Mouse (Mus musculus) forebrain, embryonic 14.5 days (tissue): Measurements from ENCODE around the gene Syncrip. TPM values are rescaled to one million over a fixed set of nuclear protein-coding genes. Genes with fewer than 3 reads are reported as not detected.

ENCODE experiments used
- ATAC-seq: fragments of 200-750 bp; cut with Nextera tagmentation; 2 replicates; pipeline ENCODE4 v1.8.0; 2017; ENCODE audit warnings: mild to moderate bottlenecking, moderate library complexity
- DNase-seq: peaks from one replicate; pipeline ENCODE4 v3.0.0-alpha.2; 2015; ENCODE audit warnings: low spot score
- H3K27ac ChIP-seq: fragments of 300-500 bp; sonication (generic); 2 replicates; pipeline ENCODE4 v1.5.1; 2014; ENCODE audit warnings: low read depth, mild to moderate bottlenecking, control low read depth, low read length, moderate library complexity
- H3K27me3 ChIP-seq: fragments of 300-500 bp; sonication (generic); replicated peaks from 2 replicates; pipeline ENCODE4 v1.6.1; 2014; ENCODE audit warnings: low read length, control low read depth, mixed read lengths; ENCODE audit not compliant: control insufficient read depth, insufficient read depth
- H3K36me3 ChIP-seq: fragments of 300-500 bp; sonication (generic); 2 replicates; pipeline ENCODE4 v1.6.1; 2014; ENCODE audit warnings: low read length, control low read depth; ENCODE audit not compliant: control insufficient read depth, insufficient read depth
- H3K4me1 ChIP-seq: fragments of 300-500 bp; sonication (generic); 2 replicates; pipeline ENCODE4 v1.6.1; 2014; ENCODE audit warnings: antibody characterized with exemption, low read length, control low read depth; ENCODE audit not compliant: control insufficient read depth, insufficient read depth
- H3K4me2 ChIP-seq: fragments of 300-500 bp; sonication (generic); 2 replicates; pipeline ENCODE4 v1.6.1; 2014; ENCODE audit warnings: mild to moderate bottlenecking, control low read depth, low read length
- H3K4me3 ChIP-seq: fragments of 300-500 bp; sonication (generic); 2 replicates; pipeline ENCODE4 v1.5.1; 2014; ENCODE audit warnings: low read depth, low read length, control low read depth
- H3K9ac ChIP-seq: fragments of 300-500 bp; sonication (generic); 2 replicates; pipeline ENCODE4 v1.6.1; 2014; ENCODE audit warnings: mild to moderate bottlenecking, low read length, control low read depth, moderate library complexity
- H3K9me3 ChIP-seq: fragments of 300-500 bp; sonication (generic); replicated peaks from 2 replicates; pipeline ENCODE4 v1.6.1; 2016; ENCODE audit warnings: low read length, control low read depth, mixed read lengths; ENCODE audit not compliant: control insufficient read depth
- WGBS: fragments of 180-500 bp; shearing (Covaris S2); extraction: QIAGEN DNeasy Blood & Tissue Kit; methylation state at CpG from one replicate; pipeline ENCODE4 v1.1.7; 2014; 5-methylcytosine and 5-hydroxymethylcytosine counted together
- polyA plus RNA-seq: library from polyadenylated mRNA; unstranded; fragments of >200 nt; fragmentation: Nextera tagmentation; extraction: Ambion mirVana; gene quantifications from 2 replicates; pipeline ENCODE4 v1.2.1, GENCODE M21; 2014

Syncrip gene
- polyA plus RNA-seq, 1 experiment from 2014 or later, result 139 TPM

DNA sequence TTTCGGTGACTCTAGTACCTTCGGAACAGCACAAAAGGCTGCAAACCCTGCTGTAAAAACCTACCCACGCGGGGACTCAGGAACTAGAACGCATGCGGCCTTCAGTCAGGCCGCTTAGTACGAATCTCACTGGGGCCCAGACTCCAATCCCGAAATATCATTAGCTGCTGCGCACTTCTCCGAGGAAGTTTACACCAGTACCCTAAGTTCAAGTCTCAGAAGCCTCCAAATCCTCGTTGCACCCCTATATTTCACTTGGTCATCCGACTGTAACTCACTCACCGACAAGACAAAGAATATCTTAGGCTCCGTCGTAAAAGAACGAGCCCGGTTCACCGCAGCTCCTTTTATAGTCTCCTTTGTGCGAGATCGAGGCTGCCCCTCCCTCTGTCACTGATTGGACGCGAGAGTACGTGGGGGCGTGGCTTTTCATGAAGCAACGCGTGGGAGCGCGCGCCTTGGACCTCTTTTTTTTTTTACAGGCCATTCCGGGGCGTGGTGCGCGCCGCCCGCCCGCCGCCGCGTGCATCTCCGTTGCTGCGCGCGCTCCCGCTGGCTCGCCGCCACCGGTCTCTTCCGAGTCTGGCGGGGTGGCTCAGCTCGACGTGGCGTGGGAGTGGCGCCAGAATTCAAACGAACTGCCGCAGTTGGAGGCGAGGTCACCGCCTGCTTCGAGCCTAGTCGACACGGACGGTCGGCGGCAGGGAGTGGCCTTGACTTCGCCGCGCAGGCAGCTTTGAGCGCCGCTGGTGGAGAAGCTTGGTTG, 40.4 kb upstream of the Syncrip start:
- peak overlapping the region; percentile 89 for H3K27ac ChIP-seq
- ATAC-seq (peak; percentile 89), DNase-seq (peak; percentile 99)
- H3K9ac ChIP-seq, result peak overlapping the region; percentile 98
- peaks cover 6% of the 10 kb centered on the region for H3K4me1 ChIP-seq
- peak overlapping the region; percentile 81 for H3K4me3 ChIP-seq
- under 1% methylated on average over 69 of the region's 69 CpGs for WGBS
- H3K27me3 ChIP-seq, result no peaks in the 10 kb centered on the region
- peak overlapping the region; percentile 84 for H3K4me2 ChIP-seq
- H3K9me3 ChIP-seq, result no peaks in the 10 kb centered on the region
- H3K36me3 ChIP-seq, result peaks cover 21% of the 10 kb centered on the region

DNA sequence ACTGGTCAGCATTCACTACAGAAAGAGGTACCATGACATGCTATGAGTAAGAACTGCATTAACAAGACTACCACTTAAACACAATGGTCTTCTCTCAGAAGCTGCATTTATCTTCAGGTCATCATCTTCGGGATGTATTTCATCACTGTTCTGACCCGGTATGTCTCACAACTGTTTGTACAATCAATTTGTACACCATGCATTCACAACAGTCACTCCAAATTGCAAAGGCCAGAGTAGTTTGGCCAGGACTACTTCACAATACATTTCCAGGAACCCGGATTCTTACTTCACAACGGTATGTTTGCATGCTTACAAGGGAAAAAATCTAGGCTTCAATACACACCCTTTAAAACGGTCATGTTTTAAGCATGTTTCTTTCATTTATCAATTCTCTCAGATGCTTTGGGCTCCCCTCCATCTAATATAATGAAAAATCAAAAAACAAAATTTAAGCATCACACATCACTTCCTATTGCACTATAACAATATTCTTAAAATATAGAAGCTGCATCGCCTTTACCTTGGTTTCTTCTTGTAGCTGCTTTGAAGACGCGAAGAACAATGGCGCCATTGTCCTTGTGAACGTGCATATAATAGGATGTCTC, 39.7 kb upstream of the Syncrip start:
- H3K36me3 ChIP-seq, result peaks cover 21% of the 10 kb centered on the region

DNA sequence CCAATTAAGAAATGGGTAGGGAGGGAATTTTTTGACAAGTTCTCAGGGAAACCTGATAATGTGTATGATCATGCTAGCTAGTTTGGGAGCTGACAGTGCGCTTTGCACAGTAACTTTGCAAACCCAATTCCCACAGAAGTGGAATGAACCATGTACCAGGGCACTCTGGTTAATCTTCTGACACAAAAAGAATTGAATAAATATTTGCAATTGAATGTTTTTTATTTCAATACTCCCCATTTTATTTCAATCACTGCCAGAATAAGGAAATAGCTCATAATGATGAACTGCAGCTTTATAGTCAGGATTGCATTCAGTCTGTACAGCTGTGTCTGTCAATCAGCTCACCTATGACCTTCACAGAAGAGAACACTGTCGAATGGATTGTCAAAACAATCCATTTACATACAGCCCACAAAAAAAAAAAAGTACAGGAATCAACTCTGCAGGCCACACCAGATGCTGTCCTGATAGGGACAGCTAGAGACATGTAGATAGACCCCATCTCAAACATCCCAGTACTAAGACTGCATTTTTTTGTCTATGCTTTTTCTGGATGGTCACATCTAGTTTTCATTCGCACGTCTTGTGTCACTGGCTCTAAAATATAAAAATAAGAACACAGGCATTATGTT, 38.6 kb upstream of the Syncrip start:
- whole genome bisulfite sequencing, result 20% methylated on average over 4 of the region's 4 CpGs
- ATAC-seq (no peak), DNase-seq (peak; percentile 12)
- Histone ChIP-seq H3K27me3 (no peaks in the 10 kb centered on the region), H3K9ac (peak overlapping the region; percentile 98), H3K36me3 (peaks cover 21% of the 10 kb centered on the region), H3K4me1 (peaks cover 6% of the 10 kb centered on the region), H3K4me3 (peak overlapping the region; percentile 81), H3K27ac (0 out of 2 replicates have a peak overlapping the region, but pooled peaks have one; percentile 23), H3K4me2 (peak overlapping the region; percentile 84), H3K9me3 (no peaks in the 10 kb centered on the region)

More for the DNA sequence above, 39.7 kb upstream of the Syncrip start:
- H3K4me3 ChIP-seq, result peak overlapping the region; percentile 81
- DNase-seq (peak; percentile 38), ATAC-seq (no peak)
- WGBS, result 0% methylated on average over 10 of the region's 10 CpGs
- H3K9me3 ChIP-seq, result no peaks in the 10 kb centered on the region
- peaks cover 6% of the 10 kb centered on the region for H3K4me1 ChIP-seq
- H3K9ac ChIP-seq, result peak overlapping the region; percentile 98
- peak overlapping the region; percentile 84 for H3K4me2 ChIP-seq
- H3K27me3 ChIP-seq, result no peaks in the 10 kb centered on the region
- H3K27ac ChIP-seq, result peak overlapping the region; percentile 89

DNA sequence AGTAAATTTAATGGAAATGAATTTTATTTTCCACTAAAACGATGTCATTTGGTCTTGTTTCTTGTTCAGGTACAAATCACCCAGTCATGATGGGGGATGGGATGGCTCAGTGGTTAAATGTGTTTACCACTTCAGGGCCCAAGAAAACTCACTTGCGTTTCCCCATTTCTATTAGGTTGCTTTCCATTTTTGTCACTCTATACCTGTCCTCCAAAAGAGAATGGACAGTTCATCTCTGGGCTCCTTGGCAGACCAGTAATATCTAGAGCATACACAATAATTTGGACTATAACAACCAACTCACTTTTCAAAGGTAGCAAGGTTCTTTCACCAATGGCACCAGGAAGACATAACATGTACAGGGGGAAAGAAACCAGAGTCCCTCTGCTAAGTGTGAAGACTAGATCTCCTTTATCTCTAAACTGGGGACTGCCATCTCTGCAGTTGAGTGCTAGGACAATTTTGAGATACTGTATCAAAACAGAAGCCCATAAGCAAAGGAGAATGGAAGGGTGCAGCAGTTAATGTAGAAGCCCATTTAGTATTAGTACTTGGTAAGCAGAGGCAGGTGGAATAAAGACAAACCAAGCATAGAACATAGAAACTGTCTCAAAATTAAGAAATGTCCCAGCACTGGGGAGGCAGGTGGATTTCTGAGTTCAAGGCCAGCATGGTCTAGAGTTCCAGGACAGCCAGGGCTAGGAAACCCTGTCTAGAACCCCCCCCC, 37.9 kb upstream of the Syncrip start:
- H3K4me1 ChIP-seq, result peaks cover 6% of the 10 kb centered on the region
- H3K4me2 ChIP-seq, result peak overlapping the region; percentile 84
- no peaks in the 10 kb centered on the region for H3K27me3 ChIP-seq
- H3K4me3 ChIP-seq, result peak overlapping the region; percentile 81
- 24% methylated on average over 2 of the region's 2 CpGs for WGBS
- H3K27ac ChIP-seq, result 0 out of 2 replicates have a peak overlapping the region, but pooled peaks have one; percentile 23
- H3K9ac ChIP-seq, result peak overlapping the region; percentile 98; the same call in 1 of the 2 replicates
- ATAC-seq (no peak), DNase-seq (no peak)
- H3K9me3 ChIP-seq, result no peaks in the 10 kb centered on the region
- H3K36me3 ChIP-seq, result peaks cover 21% of the 10 kb centered on the region

DNA sequence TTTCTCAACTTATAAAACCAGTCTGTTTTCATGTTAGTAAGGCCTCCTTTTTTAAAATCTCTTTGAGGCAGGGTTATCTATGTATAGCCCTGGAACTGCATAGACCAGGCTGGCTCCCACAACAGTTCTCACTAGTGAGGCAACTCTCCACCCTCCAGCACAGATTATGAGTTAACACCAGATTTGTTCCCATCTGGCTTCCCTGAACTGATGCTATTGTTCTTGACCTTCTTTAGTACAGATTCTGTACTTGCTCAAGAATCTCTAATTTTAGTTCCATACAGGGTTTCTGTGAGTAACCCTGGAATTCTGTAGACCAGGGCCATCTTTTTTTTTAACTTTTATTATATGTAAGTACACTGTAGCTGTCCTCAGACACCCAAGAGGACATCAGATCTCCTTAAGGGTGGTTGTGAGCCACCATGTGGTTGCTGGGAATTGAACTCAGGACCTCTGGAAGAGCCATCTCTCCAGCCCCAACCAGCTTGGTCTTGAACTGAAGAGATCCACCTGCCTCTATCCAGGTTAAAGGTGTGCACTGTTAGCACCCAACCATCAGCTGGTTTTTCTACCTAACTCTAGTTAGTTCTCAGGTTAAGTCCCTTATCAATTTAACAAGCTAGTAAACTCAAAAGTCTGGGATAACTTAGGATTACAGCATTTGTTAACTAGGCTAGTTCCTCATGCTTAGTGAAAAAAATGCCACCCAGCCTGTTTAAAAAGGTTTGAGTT, 37.2 kb upstream of the Syncrip start:
- Histone ChIP-seq H3K36me3 (peaks cover 21% of the 10 kb centered on the region), H3K27me3 (no peaks in the 10 kb centered on the region), H3K4me3 (no peak overlapping the region), H3K9ac (no peak overlapping the region), H3K4me1 (peaks cover 6% of the 10 kb centered on the region), H3K4me2 (peak overlapping the region; percentile 84; the same call in 1 of the 2 replicates), H3K27ac (no peak overlapping the region), H3K9me3 (no peaks in the 10 kb centered on the region)
- ATAC-seq, result no peak
- peak; percentile 14 for DNase-seq

DNA sequence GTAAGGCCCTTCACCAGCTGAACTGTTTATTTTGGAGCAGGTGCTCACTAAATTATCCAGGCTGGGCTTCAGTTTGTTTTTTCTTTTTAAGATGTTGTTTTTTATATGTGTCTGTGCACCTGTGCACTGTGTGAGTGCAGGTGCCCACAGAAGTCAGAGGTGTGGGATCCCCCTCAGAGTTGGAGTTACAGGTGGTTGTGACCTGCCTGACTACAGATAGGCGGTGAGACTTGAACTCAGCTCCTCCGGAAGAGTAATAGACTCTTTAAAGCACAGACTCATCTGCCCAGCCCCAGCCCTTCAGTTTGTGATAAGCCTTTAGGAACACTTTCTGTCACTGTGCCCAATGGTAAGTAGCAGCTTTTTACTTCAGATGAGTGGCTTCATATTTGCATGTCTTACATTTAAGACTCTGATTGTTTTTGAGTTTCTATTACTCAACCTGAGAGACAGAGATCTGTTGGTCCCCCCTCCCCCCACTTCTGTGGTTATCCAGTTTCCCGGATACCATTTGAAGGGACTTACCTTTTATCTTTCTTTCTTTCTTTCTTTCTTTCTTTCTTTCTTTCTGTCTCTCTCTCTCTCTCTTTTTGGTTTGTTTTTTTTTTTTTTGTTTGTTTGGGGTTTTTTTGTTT, 34.1 kb upstream of the Syncrip start:
- DNase-seq (no peak), ATAC-seq (no peak)
- Histone ChIP-seq H3K4me1 (peaks cover 6% of the 10 kb centered on the region), H3K27ac (no peak overlapping the region), H3K36me3 (peaks cover 21% of the 10 kb centered on the region), H3K9me3 (no peaks in the 10 kb centered on the region), H3K4me3 (no peak overlapping the region), H3K4me2 (no peak overlapping the region), H3K27me3 (no peaks in the 10 kb centered on the region), H3K9ac (no peak overlapping the region)
- 87% methylated on average over 3 of the region's 3 CpGs for WGBS

DNA sequence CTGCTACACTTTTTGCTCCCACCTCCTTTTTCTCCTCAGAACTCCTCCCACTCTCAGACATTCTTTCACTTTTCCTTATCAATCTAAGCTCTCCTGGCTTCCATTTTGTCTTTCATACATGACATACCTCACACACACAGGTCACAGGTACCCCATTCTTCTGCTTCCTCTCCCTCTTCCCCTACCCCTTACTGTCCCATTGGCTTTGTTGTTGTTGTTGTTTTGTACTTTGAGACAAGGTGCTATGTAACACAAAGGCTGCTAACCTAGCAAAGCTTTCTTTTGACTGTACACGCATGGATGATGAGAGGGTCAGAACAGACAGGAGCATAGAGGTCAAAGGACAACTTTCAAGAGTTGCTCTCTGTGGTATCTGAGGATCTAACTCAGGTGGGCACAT, 33.2 kb upstream of the Syncrip start:
- 84% methylated on average over 1 of the region's 1 CpGs for WGBS
- no peak overlapping the region for H3K4me2 ChIP-seq
- no peak for ATAC-seq

DNA sequence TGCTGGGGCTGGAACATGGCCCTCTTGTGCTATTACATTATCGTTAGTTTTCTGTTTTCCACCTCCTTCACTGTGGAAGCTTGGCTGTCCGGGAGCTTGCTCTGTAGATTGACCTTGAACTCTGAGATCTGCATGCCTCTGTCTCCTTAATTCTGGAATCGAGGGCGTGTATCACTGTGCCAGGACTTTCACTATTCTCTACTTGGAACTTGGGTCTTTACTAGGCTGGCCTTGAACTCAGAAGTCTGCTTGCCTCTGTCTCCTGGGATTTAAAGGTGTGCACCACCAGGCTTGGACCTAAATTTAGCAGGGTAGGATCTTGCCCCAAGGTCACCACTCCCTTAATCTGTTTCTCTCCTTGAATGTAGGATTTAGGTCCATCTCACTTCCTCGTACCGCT, 19.5 kb upstream of the Syncrip start:
- no peak for ATAC-seq
- Histone ChIP-seq H3K36me3 (no peaks in the 10 kb centered on the region), H3K9me3 (no peaks in the 10 kb centered on the region), H3K27ac (no peak overlapping the region), H3K9ac (no peak overlapping the region), H3K4me3 (no peak overlapping the region), H3K4me2 (no peak overlapping the region), H3K4me1 (no peaks in the 10 kb centered on the region), H3K27me3 (no peaks in the 10 kb centered on the region)
- no peak for DNase-seq
- WGBS, result 95% methylated on average over 6 of the region's 6 CpGs

More for the DNA sequence above, 33.2 kb upstream of the Syncrip start:
- H3K27me3 ChIP-seq, result no peaks in the 10 kb centered on the region
- DNase-seq, result no peak
- H3K9me3 ChIP-seq, result no peaks in the 10 kb centered on the region
- H3K27ac ChIP-seq, result no peak overlapping the region
- no peak overlapping the region for H3K9ac ChIP-seq
- peaks cover 3% of the 10 kb centered on the region for H3K4me1 ChIP-seq
- peaks cover 12% of the 10 kb centered on the region; the same call in 1 of the 2 replicates for H3K36me3 ChIP-seq
- H3K4me3 ChIP-seq, result no peak overlapping the region
